Mouse (Mus musculus) ES-E14 (cell line): ENCODE results near the gene Ccdc137. TPM values are rescaled to one million over a fixed set of nuclear protein-coding genes. Genes with fewer than 3 reads are reported as not detected.

Source experiments
- DNase-seq: peaks from one replicate; pipeline ENCODE4 v3.0.0-alpha.2; 2013; ENCODE audit warnings: low read depth, low spot score
- H3K27ac ChIP-seq: 2 replicates; pipeline ENCODE4 v1.5.1; 2012; ENCODE audit warnings: low read depth, mild to moderate bottlenecking, low read length, moderate library complexity, mixed read lengths; ENCODE audit not compliant: poor library complexity, insufficient read depth, severe bottlenecking
- H3K36me3 ChIP-seq: 2 replicates; pipeline ENCODE4 v1.6.1; 2012; ENCODE audit warnings: mild to moderate bottlenecking, low read length, moderate library complexity, mixed read lengths; ENCODE audit not compliant: control insufficient read depth, poor library complexity, insufficient read depth, severe bottlenecking
- H3K4me1 ChIP-seq, 2 experiments: fragments of 150-350 bp in 1 of 2; sonication (generic) in 1 of 2; 2 replicates each; pipeline ENCODE4 v1.6.1; 2012; ENCODE audit warnings: low read length in 2 of 2, mild to moderate bottlenecking in 1 of 2, mixed read lengths in 1 of 2; ENCODE audit not compliant: control insufficient read depth in 2 of 2, insufficient read depth in 2 of 2, poor library complexity in 1 of 2
- H3K4me3 ChIP-seq, 2 experiments: fragments of 150-350 bp in 1 of 2; sonication (generic) in 1 of 2; 2 replicates each; pipeline ENCODE4 v1.5.1; 2012; ENCODE audit warnings: low read length in 2 of 2, low read depth in 1 of 2, mild to moderate bottlenecking in 1 of 2, mixed read lengths in 1 of 2; ENCODE audit not compliant: insufficient read depth in 1 of 2, poor library complexity in 1 of 2, severe bottlenecking in 1 of 2
- H3K9ac ChIP-seq: 2 replicates; pipeline ENCODE4 v1.6.1; 2012; ENCODE audit warnings: low read depth, mild to moderate bottlenecking, low read length, mixed read lengths; ENCODE audit not compliant: poor library complexity, insufficient read depth, severe bottlenecking
- H3K9me3 ChIP-seq: fragments of 150-350 bp; sonication (generic); 2 replicates; pipeline ENCODE4 v1.6.1; 2012; ENCODE audit warnings: low read depth, mild to moderate bottlenecking, low read length; ENCODE audit not compliant: control insufficient read depth, insufficient read depth
- CHD2 ChIP-seq: IDR thresholded peaks from 2 replicates; pipeline ENCODE4 v1.6.1; 2014; ENCODE audit warnings: mild to moderate bottlenecking, low read depth, low read length, inconsistent platforms
- HCFC1 ChIP-seq: IDR thresholded peaks from 2 replicates; pipeline ENCODE4 v1.6.1; 2012; ENCODE audit warnings: low read length, inconsistent platforms, borderline replicate concordance; ENCODE audit not compliant: insufficient read depth
- MAFK ChIP-seq: IDR thresholded peaks from 2 replicates; pipeline ENCODE4 v1.6.1; 2014; ENCODE audit warnings: mild to moderate bottlenecking, low read depth, low read length, inconsistent platforms; ENCODE audit not compliant: insufficient read depth
- ZC3H11A ChIP-seq: IDR thresholded peaks from 2 replicates; pipeline ENCODE4 v1.6.1; 2012; ENCODE audit warnings: low read depth, mild to moderate bottlenecking, inconsistent platforms, low read length, borderline replicate concordance
- ZNF384 ChIP-seq: IDR thresholded peaks from 2 replicates; pipeline ENCODE4 v1.6.1; 2012; ENCODE audit warnings: low read depth, low read length, inconsistent platforms
- in situ Hi-C, 2 experiments: fragments of 600-800 bp; cut with MboI; formaldehyde crosslinking; loops; one replicate each; pipeline ENCODE4 v1.15.1; 2025; ENCODE audit warnings: low sequenced_read_pairs in 2 of 2, inconsistent platforms in 1 of 2; ENCODE audit not compliant: unreplicated experiment in 2 of 2
- total RNA-seq: library from RNA; depleted of rRNA; stranded (reverse); fragments of 300-350 nt; gene quantifications from 2 replicates; pipeline ENCODE4 v1.2.3, GENCODE M21; 2012

The Ccdc137 gene
- total RNA-seq, 1 experiment: 24.6 TPM

DNA sequence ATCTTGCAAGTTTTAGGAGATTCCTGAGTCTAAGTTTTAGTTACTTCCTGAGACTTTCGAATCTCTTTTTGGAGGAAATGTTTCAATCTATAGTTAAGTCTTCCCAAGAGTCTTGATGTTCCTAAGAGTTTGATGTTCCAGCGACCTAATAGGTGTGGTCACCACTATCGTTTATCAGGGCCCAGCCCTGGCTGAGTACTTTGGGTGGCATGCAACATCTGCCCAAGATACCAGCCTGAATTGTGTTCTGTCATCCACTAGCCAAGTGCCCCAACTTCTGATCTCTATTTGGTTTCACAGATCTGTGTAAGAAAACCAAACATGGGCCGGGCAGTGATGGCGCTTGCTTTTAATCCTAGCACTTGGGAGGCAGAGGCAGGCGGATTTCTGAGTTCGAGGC lies 2.5 kb upstream of the Ccdc137 start:
- H3K4me1 ChIP-seq: no peaks in the 10 kb centered on the region; a peak in 1 of 4 replicates
- H3K9ac ChIP-seq: no peak overlapping the region
- in situ Hi-C loops: no loop called here
- H3K4me3 ChIP-seq: no peak overlapping the region
- no peaks in the 10 kb centered on the region for H3K9me3 ChIP-seq
- TF ChIP-seq ZNF384 (no peak), MAFK (no peak), CHD2 (no peak), ZC3H11A (no peak), HCFC1 (no peak)
- no peak overlapping the region for H3K27ac ChIP-seq
- H3K36me3 ChIP-seq: peaks cover 8% of the 10 kb centered on the region; the same call in 1 of the 2 replicates
- DNase-seq: no peak

DNA sequence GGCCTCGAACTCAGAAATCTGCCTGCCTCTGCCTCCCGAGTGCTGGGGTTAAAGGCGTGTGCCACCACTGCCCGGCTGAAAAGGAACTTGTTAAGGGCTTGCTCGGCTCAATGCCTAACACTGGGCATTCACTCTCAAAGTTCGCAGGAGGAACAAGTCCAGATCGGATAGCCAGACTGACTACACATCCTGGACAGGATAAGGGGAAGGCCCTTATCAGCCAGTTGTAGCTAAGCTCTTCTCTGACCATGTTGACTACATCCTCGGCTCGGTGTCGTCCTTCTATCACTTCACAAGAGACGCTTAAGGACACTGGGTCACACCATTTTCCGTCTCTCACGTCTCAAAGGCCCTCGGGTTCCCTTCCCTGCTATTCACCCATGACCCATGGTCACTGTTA lies 545 bp upstream of the Ccdc137 start:
- H3K4me3 ChIP-seq: peak overlapping the region; percentile 84 to 96
- H3K4me1 ChIP-seq: no peaks in the 10 kb centered on the region; a peak in 1 of 4 replicates
- H3K36me3 ChIP-seq: peaks cover 25% of the 10 kb centered on the region
- no peaks in the 10 kb centered on the region for H3K9me3 ChIP-seq
- DNase-seq: no peak
- in situ Hi-C loops: no loop called here
- peak overlapping the region; percentile 82 for H3K9ac ChIP-seq
- no peak for TF ChIP-seq MAFK
- no peak for TF ChIP-seq ZC3H11A
- TF ChIP-seq HCFC1: no peak
- no peak for TF ChIP-seq CHD2
- no peak for TF ChIP-seq ZNF384
- no peak overlapping the region for H3K27ac ChIP-seq

DNA sequence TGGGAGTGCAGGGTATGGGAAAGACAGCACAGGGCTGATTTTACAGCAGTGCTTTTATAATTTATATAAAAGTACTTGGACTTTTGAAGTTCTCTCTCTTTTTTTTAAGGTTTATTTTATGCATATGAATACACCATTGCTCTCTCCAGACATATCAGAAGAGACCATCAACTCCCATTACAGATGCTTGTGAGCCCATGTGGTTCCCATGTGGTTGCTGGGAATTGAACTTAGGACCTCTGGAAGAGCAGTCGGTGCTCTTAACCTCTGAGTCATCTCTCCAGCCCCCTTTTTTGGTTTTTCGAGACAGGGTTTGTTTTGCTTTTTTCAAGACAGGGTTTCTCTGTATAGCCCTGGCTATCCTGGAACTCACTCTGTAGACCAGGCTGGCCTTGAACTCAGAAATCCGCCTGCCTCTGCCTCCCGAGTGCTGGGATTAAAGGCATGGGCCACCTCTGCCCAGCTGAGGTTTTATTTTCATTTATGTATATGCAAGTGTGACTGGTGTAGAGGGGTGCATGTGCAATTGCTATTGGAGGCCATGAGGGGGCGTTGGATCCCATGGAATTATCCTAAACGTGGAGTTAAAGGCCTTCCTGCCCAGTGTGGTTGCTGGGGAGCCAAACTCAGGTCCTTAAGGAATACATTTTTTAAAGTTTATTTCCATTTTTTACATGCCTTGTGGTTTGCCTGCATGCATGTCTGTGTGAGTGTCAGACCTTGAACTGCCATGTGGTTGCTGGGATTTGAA lies 1.1 kb downstream of the Ccdc137 start:
- TF ChIP-seq HCFC1 (no peak), MAFK (no peak), ZC3H11A (no peak), CHD2 (no peak), ZNF384 (no peak)
- Histone ChIP-seq H3K4me1 (no peaks in the 10 kb centered on the region; a peak in 1 of 4 replicates), H3K36me3 (peaks cover 28% of the 10 kb centered on the region), H3K27ac (no peak overlapping the region), H3K9me3 (no peaks in the 10 kb centered on the region), H3K9ac (peak overlapping the region; percentile 82; the same call in 1 of the 2 replicates), H3K4me3 (peak overlapping the region; percentile 84 to 96)
- in situ Hi-C loops: no loop called here
- DNase-seq: no peak

DNA sequence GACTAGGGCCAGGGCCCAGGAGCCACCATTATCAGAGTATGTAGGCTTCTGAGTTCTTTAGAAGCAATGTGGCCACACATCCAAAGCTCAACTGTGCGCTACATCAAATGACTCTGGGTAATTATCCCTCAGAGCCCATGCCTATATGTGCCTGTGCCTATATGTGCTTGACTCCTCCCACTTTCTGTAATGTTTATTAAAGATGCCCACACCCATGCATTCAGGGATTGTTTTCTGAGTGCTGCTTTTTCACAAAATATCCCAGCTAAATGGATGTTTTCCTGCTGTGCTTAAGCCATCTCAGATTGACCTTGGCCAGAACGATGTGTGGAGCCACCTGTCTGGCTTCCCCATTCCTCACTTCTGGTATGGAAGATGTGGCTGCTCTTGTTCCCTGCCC lies 5.6 kb downstream of the Ccdc137 start:
- in situ Hi-C loops: no loop called here

More for the DNA sequence above, 5.6 kb downstream of the Ccdc137 start:
- Histone ChIP-seq H3K9me3 (no peaks in the 10 kb centered on the region), H3K36me3 (peaks cover 28% of the 10 kb centered on the region), H3K27ac (no peak overlapping the region), H3K4me1 (0 out of 4 replicates have a peak, but pooled peaks cover 2% of the 10 kb centered on the region in 2 experiments), H3K9ac (no peak overlapping the region), H3K4me3 (no peak overlapping the region)
- TF ChIP-seq MAFK: no peak
- TF ChIP-seq CHD2: no peak
- no peak for TF ChIP-seq ZC3H11A
- no peak for TF ChIP-seq ZNF384
- no peak for TF ChIP-seq HCFC1
- no peak for DNase-seq
